Mouse (Mus musculus): ENCODE results near the gene Selenov.
A peak's percentile ranks its signal among the peaks of the same experiment; 100 is the strongest.
"Not testable (repeated sequence)": the region's sequence is repeated elsewhere in the genome, so short reads cannot be mapped to it uniquely, and the experiment has no call there.

Gene Selenov

DNA sequence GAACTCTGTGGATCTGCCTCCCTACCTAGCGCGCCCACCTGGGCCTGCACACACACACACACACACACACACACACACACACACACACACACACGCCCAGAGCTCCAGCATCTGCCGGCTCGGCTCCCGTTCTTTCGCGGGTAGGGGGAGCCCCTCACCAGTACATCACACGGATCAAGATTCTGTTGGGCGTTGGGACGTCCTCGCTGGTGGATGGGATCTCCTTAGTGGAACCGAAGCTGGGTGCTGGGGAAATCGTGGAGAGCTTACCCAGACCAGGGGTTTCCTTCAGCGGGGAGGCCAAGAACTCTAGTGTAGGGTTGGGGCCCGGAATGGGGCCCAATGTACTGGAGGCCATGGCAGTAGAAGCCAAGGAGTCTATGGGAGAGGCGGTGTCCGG, 821 bp downstream of the Selenov start:
- peak; percentile 40 for DNase-seq

DNA sequence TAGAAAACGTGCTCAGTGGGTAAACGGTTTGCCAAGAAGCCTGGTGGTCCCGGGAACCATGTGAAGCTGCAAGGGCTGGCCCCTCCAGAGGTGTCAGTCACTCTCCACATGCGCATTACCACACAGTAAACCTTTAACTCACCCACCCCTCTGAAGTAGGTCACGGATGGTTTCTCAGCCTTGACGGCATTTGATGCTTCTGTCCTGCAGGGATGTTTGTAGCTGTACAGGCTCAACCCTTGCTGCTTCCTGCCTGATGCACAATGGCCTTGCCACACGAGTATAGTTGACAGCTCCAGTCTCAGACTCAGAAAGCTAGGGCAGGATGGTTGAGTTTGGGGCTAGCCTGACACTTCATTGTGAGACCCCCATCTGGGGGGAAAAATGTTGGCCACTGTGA, 10.4 kb downstream of the Selenov start:
- no peak for DNase-seq

DNA sequence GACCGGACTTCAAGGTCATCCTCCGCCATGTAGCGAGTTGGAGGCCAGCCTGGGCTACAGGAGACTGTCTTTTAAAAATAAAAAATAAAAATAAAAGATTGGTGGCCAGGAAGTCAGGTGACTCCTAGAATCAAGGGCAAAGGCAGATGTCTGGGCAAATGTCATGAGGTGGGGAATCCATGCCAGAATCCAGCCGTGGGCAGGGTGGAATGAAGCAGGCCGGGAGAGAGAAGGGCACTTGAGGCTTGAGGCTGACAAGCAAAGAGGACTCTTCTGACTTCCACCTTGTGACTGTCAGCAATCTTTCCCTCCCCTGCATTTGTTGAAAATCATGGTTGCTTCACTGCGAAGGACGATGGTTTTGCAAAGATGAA, 12.7 kb downstream of the Selenov start:
- no peak for DNase-seq

DNA sequence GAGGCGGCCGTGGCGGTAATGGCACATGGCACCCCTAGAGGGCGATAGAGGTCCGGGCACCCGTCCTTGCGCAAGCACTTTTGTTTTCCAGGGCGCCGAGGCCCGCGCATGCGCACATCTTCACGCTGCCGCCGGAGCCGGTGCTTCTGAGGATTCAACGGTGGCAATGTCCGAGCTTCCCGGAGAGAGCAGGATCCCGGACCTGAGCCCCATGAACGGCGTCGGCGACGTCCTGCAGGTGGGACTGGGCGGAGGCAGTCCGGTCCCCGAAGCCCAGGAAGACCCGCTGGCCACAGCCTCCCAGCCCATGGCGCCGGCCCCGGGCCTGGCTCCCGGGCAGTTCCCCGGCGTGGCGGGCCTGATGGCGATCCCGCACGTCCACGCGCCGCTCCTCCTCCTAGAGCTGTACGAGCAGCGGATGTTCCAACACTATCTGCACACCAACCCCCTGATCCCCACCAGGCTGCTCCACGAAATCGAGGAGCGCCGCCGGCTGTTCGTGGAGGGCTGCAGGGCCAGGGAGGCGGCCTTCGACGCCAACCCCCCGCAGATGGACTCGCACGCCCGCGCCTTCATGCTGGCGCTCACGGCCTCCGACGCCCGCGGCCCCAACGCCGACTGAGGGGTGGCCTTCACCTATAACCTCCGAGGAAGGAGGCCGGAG, 13.2 kb downstream of the Selenov start, which contains the start of gene Eid2b:
Gene Eid2b (plus strand): TSS at position 125 of the 664 bp plus-strand sequence.
- DNase-seq = peak; percentile 98

DNA sequence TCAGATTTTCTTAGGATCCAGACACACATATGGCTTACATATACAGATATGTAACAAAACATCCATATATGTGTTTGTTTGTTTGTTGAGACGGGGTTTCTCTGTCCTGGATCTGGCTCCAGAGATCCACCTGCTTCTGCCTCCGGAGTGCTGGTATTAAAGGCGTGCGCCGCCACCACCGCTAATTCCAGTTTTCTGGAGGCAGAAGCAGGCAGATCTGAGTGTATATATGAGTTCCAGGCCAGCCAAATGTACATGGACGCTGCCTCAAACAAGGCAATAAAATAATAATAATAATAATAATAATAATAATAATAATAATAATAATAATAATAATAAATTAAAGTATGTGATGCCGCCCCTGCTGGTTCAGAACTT, 13.8 kb downstream of the Selenov start:
- no peak for DNase-seq

DNA sequence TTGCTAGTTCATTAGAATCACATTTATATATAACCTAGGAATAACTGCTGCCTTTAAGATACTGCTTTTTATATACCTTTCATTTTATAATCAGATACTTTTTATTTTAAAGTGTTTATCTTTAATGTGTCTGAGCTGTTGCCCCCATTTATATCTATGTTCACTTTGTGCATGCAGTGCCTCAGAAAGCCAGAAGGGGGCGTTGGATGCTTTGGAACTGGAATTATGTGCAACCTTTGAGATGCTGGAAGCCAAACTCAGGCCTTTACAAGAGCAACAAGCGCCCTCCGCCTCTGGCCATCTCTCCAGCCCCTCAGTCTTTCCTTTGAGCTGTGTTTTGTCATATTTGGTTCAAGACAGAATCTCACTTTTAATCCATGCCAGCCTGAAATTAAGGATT, 19.2 kb downstream of the Selenov start:
- no peak for DNase-seq

DNA sequence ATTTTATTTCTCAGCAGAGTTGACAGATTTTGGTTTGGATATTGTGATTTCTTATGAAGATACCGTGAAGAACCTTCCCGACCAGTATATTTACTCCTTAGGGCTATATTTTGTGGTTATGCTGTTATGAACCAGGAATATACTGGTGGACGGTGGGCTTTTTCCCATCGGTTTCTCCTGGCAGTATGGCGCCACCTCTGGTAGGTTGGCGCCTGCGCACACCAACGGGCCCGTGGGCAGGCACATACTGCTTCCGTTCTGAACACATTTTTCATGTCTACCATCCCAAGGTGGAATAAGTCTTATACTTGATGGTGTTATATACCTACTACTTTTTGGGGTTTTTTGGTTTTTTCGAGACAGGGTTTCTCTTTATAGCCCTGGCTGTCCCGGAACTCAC, 21.6 kb downstream of the Selenov start:
- no peak for DNase-seq

DNA sequence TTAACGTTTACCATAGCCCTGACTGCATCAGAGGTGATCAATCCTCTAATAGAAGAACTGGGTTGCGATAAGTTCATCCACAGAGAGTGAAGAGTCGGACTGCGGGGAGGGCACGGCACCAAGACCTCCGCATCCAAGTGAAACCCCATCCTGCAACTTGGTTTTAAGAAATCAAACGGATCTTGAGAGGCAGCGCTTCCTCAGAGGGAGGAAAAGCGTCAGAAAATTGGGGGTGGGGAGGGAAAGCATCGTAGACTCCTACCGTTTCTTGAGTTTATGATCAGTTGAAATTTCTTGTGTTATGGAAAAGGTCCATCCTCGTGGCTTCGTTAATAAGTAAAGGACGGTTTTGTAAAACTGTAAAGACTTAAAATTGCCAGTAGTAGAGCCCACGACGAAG, 22.4 kb downstream of the Selenov start:
- no peak for DNase-seq

DNA sequence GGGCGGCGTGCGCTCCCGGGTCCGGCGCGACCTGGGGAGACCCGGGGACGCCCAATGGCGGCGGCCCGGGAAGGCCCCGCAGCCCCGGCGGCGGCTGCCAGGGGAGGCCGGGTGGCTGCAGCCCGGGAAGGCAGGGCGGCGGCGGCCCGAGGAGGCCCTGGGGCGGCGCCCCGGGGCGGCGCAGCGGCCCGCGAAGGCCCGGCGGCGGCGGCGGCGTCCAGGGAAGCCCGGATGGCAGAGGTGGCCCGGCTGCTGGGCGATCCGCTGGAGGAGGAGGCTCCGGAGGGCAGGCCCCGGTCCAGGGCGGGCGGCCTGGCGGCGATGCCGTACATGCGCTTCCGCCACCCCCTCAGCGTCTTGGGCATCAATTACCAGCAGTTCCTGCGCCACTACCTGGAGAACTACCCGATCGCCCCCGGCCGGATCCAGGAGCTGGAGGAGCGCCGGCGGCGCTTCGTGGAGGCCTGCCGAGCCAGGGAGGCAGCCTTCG, 22.9 kb downstream of the Selenov start:
- DNase-seq = peak; percentile 49

DNA sequence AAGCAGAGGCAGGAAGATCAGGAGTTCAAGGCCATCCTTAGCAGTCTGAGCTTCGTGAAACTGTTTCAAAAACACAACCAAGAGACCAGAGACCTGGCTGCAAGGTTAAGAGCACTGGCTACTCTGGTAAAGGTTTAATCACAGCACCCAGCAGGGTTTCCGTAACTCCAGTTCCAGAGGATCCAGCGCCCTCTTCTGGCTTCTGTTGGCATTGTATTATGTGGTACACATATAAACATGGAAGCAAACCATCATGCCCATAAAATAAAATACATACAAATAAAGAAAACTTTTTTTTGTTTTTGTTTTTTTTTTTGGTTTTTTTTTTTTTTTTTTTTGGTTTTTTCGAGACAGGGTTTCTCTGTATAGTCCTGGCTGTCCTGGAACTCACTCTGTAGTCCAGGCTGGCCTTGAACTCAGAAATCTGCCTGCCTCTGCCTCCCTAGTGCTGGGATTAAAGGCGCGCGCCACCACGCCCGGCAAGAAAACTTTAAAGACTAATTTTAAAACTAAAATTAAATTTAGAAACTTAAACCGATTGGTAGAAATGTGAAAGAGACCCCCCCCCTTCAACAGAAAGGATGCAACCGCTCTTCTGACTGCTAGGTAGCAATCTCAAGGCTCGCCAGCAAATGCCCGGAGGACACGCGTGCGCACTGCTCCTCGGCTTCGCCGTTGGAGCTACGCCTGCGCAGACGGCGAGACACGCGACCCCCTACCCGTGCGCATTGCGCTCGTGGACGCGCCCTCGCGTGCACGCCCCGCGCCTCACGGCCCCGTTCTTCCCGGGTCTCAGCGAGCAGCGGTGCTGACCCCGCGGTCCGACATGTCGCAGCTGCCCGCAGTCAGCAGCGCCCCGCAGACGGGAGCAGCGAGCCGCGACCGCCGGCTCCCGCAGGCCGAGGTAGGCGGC, 23.6 kb downstream of the Selenov start, which contains the start of gene Eid2:
Gene Eid2 (plus strand): TSS at position 753 of the 913 bp plus-strand sequence.
- peak; percentile 91 for DNase-seq

DNA sequence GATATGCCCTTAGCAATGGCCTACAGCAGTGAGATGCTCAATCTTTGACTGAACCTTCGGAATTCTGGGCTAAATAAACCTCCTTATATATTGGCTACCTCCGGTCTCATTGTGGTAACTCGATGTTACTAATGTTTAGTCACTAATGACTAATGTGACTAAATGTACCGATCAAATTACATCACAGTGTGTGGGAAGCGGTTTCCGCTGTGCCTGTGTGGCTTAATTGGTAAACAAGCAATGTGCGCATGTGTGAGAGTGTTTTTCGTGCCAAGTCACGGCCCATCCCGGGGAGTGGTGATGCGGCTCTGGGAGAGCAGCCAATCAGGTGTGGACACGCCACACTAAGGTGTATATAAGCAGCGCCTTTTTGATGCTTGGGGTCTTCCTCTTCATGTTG, 25.6 kb downstream of the Selenov start:
- no peak for DNase-seq

DNA sequence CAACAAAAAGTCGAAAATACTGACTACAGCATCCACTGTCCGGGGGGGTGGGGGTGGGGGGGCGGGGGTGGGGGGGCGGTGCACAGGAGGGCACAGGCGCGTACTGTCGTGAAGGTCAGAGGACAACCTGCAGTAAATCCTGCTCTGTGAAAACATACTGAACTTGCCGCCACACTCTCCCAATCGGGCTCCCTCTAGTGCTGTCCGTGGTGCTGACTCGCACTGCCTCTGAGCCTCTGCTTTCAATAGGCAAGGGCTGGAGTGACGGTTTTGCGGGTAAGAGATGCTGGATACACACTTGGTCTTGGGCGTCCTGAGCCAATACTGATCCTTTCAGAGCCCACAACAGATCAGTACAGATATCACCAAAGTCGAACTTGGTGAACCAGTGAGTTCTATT, 27.2 kb downstream of the Selenov start:
- DNase-seq = peak; percentile 55

DNA sequence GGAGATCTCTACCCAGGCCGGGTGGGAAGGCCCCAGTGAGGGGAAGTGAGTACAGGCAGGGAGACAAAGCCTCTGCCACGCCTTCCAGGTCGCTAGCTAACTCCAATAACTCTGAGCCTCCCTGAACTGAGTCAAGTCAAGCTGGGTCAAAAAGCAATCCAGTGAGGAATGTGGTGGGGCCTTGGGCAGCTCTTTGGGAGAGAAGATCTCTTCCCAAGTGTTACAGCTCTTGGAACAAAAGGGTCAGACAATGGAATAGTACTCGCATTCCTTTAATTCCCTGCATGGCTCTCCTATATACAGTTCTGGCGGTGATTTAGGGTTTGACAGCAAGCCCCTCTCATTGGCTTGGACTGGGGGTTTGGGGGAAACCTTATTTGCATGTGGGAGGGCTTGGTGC, 28.1 kb downstream of the Selenov start:
- no peak for DNase-seq

DNA sequence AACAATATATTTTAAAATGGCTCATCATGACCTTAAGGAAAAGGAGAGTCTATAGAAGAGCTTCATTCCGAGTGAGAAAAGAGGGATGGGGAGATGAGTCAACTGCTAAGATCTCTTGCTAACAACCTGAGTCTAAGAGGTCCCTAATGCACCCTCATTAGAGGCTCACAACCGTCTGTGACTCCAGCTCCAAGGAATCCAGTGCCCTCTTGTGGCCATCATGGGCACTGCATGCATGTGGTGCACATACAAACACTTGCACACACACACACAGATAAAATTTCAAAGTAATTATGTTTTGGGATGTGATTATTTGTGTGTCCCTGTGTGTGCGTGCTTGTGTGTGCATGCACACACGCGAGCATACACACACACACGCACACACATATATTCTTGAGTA, 35.5 kb downstream of the Selenov start:
- no peak for DNase-seq

DNA sequence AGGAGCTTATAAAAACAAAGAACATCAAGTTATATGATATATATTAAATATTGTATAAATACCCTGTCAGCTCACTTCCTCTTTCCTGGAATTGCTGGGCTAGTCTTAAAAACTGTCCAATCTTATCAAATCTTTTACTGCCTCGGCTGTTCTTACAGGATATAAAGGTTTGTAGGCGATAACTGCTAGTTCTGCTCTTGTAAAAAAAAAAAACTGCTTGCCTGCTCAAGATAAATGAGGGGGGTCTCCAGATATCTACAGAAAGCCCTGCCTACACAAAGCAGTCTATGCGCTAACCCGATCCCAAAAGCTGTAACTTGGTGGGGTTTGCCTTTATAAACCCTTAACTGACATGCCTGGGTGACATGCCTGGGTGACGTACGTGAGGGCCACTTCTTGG, 36.4 kb downstream of the Selenov start:
- no peak for DNase-seq

DNA sequence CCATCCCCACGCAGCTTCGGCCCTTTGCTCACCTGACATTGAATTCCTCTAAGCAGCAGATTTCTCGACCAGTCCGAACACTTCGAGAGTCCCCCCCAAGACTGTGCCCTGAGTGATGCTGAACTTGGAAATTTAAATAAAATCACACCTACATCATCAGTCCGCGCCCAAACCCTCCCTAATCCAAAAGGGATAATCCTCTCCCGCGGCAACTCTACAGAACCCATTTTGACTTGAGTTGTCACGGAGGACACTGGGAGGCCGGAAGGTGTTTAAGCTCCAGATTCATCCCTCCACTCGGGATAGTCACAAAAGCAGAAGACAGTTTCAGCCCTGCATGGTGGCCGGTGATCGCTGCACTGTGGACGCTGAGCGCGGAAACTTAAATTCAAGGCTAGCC, 39.0 kb downstream of the Selenov start:
- DNase-seq = no peak

DNA sequence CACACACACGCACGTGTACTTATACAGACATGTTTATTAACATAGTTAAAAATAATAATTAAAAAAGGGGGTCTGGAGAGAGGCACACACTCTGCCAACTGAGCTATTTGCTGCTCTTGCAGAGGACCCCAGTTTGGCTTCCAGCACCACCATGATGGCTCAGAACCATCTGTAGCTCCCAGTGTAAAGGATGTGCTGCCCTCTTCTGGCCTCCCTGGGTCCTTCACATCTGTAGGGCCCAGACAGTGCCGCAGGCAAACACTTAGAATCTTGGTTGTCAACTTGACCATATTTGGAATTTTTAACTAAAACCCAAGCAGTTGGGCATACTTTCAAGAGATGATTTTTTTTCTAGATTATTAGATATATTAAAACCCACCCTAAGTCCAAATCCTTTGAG, 42.0 kb downstream of the Selenov start:
- DNase-seq = no peak

DNA sequence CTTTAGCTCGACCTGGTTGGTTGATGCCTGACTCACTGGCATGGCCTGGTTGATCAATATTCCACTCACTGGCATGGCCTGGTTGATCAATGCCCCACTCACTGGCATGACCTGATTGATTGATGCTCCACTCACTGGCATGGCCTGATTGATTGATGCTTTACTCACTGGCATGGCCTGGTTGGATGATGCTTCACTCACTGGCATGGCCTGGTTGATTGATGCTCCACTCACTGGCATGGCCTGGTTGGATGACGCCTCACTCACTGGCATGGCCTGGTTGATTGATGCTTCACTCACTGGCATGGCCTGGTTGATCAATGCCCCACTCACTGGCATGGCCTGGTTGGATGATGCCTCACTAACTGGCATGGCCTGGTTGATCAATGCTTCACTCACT, 47.0 kb downstream of the Selenov start:
- not testable (repeated sequence) for DNase-seq

Data from right cerebral cortex, postnatal 4 days (tissue).